Mouse (Mus musculus) right cerebral cortex, postnatal 14 days (tissue): Measurements from ENCODE around the gene Ggt5.

Source experiments
- DNase-seq: peaks from one replicate; pipeline ENCODE4 v3.0.0; 2022

Gene Ggt5

GRCm38 (mm10) chr10:75657772-75658171 is 68.6 kb downstream of the Ggt5 start:
- no peak for DNase-seq

DNA sequence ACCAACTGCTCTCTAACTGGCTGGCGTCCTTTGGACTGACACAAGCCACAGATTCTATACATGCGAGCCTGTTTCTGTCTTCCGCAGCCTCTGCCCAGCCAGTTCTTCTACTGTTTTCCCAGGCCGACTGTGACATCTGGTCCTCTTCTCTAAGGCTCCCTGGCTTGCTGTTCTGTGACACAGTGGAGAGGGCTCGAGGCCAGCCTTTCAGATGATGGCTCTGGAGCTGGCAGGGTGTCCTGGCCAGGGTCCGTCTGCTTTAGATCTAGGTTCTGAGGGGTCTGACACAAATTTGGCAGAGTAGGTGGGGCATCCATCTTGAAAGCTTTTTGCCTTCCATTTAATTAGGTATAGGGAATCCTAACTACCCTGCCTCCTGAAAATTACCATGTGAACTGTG is 72.2 kb downstream of the Ggt5 start:
- DNase-seq = no peak

DNA sequence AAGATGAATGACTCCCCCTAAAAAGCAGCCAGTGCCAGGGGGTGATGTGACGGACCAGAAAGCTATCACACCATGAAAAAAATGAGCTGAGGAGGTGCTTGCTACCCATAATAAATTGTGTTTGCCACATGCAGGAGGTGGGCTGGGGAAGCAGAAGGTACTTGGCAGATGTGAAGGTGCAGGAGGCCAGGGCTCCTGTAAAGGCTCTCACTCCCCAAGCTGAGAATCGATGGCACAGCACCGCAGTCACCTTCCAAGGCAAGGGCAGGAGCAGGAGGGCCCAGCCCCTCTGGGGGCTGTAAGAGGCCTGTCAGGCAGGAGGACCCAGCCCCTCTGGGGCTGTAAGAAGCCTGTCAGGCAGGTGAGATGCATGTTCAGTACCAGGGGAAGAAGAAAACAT is 72.7 kb downstream of the Ggt5 start:
- DNase-seq = no peak

DNA sequence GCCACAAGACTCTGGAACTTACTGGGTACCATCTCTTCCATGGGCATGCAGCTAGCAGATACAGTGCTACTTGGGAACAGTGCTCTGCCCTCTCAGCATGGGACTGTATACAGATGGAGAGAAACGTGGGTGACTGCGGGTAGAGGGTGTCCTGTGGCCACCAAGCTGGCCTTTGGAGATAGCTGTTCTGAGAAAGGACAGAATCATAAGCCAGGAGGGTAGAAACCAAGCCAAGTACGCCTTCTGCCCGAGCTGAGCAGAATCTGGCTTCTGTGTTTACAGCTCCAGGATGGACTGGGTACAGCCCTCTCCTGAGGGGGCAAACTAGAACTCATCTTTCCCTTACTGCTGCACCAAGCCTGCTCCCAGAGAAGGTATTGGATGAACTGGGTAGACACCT is 73.4 kb downstream of the Ggt5 start:
- no peak for DNase-seq

GRCm38 (mm10) chr10:75664673-75665270 is 75.6 kb downstream of the Ggt5 start:
- no peak for DNase-seq

DNA sequence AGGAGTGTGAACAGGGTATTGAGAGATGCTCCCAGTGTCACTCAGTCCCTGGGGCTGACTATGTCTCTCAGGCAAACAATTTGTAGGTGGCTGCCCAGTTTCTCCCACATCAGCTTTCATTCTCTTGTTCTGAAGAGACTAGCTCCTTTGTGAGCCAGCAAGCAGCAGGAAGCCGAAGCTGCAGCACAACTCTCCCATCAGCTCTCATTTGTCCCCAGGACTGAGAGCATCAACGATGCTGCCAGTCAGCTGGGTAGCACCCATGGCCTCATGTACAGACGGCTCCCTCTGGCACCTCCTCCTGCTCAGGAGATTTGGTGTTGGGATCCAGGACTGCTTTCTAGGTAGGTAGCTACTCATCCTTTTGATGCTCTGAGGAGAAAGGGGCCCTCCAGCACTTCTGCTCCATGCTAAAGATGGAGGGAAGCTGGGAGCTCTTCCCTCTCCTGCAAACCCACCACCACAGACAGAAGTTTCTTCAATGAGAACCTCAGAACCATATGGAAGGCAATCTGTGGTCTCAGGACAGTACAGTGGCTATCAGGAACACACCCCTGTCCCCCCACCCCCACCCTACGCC is 77.4 kb downstream of the Ggt5 start:
- no peak for DNase-seq
